Mouse (Mus musculus): ENCODE data around the gene Bbip1. TPM values are rescaled to one million over a fixed set of nuclear protein-coding genes. Genes with fewer than 3 reads are reported as not detected.
"Not testable (repeated sequence)": the region's sequence is repeated elsewhere in the genome, so short reads cannot be mapped to it uniquely, and the experiment has no call there.

The Bbip1 gene
- polyA plus RNA-seq, 1 experiment from 2014 or later = 148 TPM

DNA sequence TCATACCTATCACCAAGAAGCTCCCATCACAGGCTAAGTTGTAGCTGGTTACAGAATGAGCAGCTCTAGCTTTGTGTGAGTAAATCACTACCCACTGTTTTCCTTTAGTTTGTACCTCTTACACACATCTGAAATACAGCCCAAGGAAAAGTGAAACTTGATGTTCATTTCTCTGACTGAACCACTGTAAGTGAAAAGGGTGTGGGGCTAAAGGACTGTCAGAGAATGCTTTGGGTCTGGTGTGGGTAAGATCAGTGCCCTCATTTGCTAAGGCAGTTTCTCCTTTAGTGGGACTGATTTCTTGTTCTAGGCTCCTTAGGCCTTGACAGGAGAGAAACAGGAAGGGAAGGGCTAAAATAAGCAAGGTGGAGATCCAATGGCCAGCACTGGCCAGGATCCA, 10.4 kb downstream of the Bbip1 start:
- peaks cover 28% of the 10 kb centered on the region for H3K36me3 ChIP-seq (ENCODE audit: control insufficient read depth, insufficient read depth)
- H3K27me3 ChIP-seq (replicated peaks; ENCODE audit: control insufficient read depth, insufficient read depth, low read length) = no peaks in the 10 kb centered on the region
- H3K9ac ChIP-seq (replicated peaks; ENCODE audit: low read depth, low read length) = no peak overlapping the region
- no peaks in the 10 kb centered on the region for H3K9me3 ChIP-seq (ENCODE audit: control insufficient read depth, low read length)
- no peak overlapping the region for H3K27ac ChIP-seq (ENCODE audit: low read length)
- H3K4me3 ChIP-seq (replicated peaks; ENCODE audit: low read length) = no peak overlapping the region
- H3K4me2 ChIP-seq (ENCODE audit: low read length) = no peak overlapping the region
- H3K4me1 ChIP-seq (replicated peaks; ENCODE audit: control insufficient read depth, insufficient read depth, low read length) = no peaks in the 10 kb centered on the region
- ATAC-seq = no peak

DNA sequence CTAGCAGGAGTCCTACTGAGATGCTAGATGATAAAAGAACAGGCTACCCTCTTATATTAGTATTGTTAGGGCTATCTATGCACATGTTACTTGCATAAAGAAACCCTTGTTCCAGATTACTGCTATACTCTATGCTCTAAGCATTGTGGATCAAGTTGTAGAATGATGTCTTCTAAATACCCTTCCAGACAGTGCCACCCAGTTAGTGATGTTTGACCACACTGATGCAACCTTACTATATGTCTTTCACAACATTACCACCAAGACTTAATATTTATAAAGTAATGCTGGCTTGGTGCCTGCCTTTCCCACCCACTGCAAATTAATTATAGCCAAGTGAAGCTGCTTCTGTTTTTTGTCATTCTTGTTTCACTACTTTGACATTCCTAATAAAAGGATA, 11.4 kb downstream of the Bbip1 start:
- no peak for ATAC-seq
- H3K9ac ChIP-seq (replicated peaks; ENCODE audit: low read depth, low read length) = no peak overlapping the region
- peaks cover 26% of the 10 kb centered on the region for H3K36me3 ChIP-seq (ENCODE audit: control insufficient read depth, insufficient read depth)
- H3K27me3 ChIP-seq (replicated peaks; ENCODE audit: control insufficient read depth, insufficient read depth, low read length) = no peaks in the 10 kb centered on the region
- H3K4me2 ChIP-seq (ENCODE audit: low read length) = no peak overlapping the region
- H3K4me3 ChIP-seq (replicated peaks; ENCODE audit: low read length) = no peak overlapping the region
- H3K27ac ChIP-seq (ENCODE audit: low read length) = no peak overlapping the region
- H3K9me3 ChIP-seq (ENCODE audit: control insufficient read depth, low read length) = no peaks in the 10 kb centered on the region
- no peaks in the 10 kb centered on the region for H3K4me1 ChIP-seq (replicated peaks; ENCODE audit: control insufficient read depth, insufficient read depth, low read length)

- 88% methylated on average over 3 of the region's 3 CpGs for WGBS
- ATAC-seq = no peak
Measured at GRCm38 (mm10) chr19:53929218-53929617, 15.2 kb downstream of the Bbip1 start.

GRCm38 (mm10) chr19:53926705-53927104, 17.7 kb downstream of the Bbip1 start:
- Histone ChIP-seq H3K27me3 (replicated peaks; ENCODE audit: control insufficient read depth, insufficient read depth, low read length) (no peaks in the 10 kb centered on the region), H3K27ac (ENCODE audit: low read length) (no peak overlapping the region), H3K36me3 (ENCODE audit: control insufficient read depth, insufficient read depth) (peaks cover 36% of the 10 kb centered on the region), H3K9ac (replicated peaks; ENCODE audit: low read depth, low read length) (no peak overlapping the region), H3K4me1 (replicated peaks; ENCODE audit: control insufficient read depth, insufficient read depth, low read length) (no peaks in the 10 kb centered on the region), H3K4me2 (ENCODE audit: low read length) (no peak overlapping the region), H3K9me3 (ENCODE audit: control insufficient read depth, low read length) (no peaks in the 10 kb centered on the region), H3K4me3 (replicated peaks; ENCODE audit: low read length) (no peak overlapping the region)
- no peak for ATAC-seq
- 88% methylated on average over 1 of the region's 1 CpGs for WGBS

More at GRCm38 (mm10) chr19:53929218-53929617, 15.2 kb downstream of the Bbip1 start:
- H3K27ac ChIP-seq (ENCODE audit: low read length) = no peak overlapping the region
- H3K4me2 ChIP-seq (ENCODE audit: low read length) = no peak overlapping the region
- H3K9ac ChIP-seq (replicated peaks; ENCODE audit: low read depth, low read length) = no peak overlapping the region
- H3K4me1 ChIP-seq (replicated peaks; ENCODE audit: control insufficient read depth, insufficient read depth, low read length) = no peaks in the 10 kb centered on the region
- no peaks in the 10 kb centered on the region for H3K27me3 ChIP-seq (replicated peaks; ENCODE audit: control insufficient read depth, insufficient read depth, low read length)
- no peak overlapping the region for H3K4me3 ChIP-seq (replicated peaks; ENCODE audit: low read length)
- H3K9me3 ChIP-seq (ENCODE audit: control insufficient read depth, low read length) = no peaks in the 10 kb centered on the region
- peaks cover 35% of the 10 kb centered on the region for H3K36me3 ChIP-seq (ENCODE audit: control insufficient read depth, insufficient read depth)

GRCm38 (mm10) chr19:53925338-53925751, 19.1 kb downstream of the Bbip1 start:
- Histone ChIP-seq H3K36me3 (ENCODE audit: control insufficient read depth, insufficient read depth) (peaks cover 32% of the 10 kb centered on the region), H3K4me3 (replicated peaks; ENCODE audit: low read length) (no peak overlapping the region), H3K27ac (ENCODE audit: low read length) (no peak overlapping the region), H3K4me2 (ENCODE audit: low read length) (no peak overlapping the region), H3K9ac (replicated peaks; ENCODE audit: low read depth, low read length) (no peak overlapping the region), H3K9me3 (ENCODE audit: control insufficient read depth, low read length) (no peaks in the 10 kb centered on the region), H3K27me3 (replicated peaks; ENCODE audit: control insufficient read depth, insufficient read depth, low read length) (no peaks in the 10 kb centered on the region), H3K4me1 (replicated peaks; ENCODE audit: control insufficient read depth, insufficient read depth, low read length) (no peaks in the 10 kb centered on the region)
- ATAC-seq = no peak
- 93% methylated on average over 2 of the region's 2 CpGs for WGBS

DNA sequence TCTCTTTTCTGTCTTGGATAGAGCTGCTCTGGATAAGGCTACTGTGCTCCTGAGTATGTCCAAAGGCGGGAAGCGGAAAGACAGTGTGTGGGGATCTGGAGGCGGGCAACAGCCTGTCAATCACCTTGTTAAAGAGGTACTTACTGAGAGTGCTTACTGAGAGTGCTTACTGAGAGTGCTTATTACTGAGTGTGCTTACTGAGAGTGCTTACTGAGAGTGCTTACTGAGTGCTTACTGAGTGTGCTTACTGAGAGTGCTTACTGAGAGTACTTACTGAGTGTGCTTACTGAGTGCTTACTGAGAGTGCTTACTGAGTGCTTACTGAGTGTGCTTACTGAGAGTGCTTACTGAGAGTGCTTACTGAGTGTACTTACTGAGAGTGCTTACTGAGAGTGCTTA, 22.4 kb downstream of the Bbip1 start:
- not testable (repeated sequence) for H3K9me3 ChIP-seq (ENCODE audit: control insufficient read depth, low read length); ATAC-seq; H3K27me3 ChIP-seq (replicated peaks; ENCODE audit: control insufficient read depth, insufficient read depth, low read length); H3K4me1 ChIP-seq (replicated peaks; ENCODE audit: control insufficient read depth, insufficient read depth, low read length); H3K4me2 ChIP-seq (ENCODE audit: low read length); H3K9ac ChIP-seq (replicated peaks; ENCODE audit: low read depth, low read length); H3K27ac ChIP-seq (ENCODE audit: low read length); H3K4me3 ChIP-seq (replicated peaks; ENCODE audit: low read length)
- 82% methylated on average over 3 of the region's 3 CpGs for WGBS
- H3K36me3 ChIP-seq (ENCODE audit: control insufficient read depth, insufficient read depth) = peaks cover 39% of the 10 kb centered on the region

DNA sequence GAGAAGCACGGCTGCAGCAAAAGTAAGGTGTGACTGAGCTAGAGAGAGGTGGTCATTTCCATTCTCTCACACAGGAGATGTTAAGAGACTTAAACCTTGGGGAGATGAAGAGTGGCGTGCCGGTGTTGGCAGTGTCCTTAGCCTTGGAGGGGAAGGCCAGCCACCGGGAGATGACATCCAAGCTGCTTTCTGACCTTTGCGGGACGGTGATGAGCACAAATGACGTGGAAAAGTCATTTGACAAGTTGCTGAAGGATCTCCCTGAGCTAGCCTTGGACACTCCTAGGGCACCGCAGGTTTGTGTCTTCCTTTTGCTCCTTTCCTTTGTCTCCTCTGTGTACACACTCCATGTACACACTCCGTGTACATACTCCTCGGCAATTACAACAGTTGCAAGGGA, 24.9 kb downstream of the Bbip1 start:
- H3K36me3 ChIP-seq (ENCODE audit: control insufficient read depth, insufficient read depth) = peaks cover 42% of the 10 kb centered on the region
- H3K4me3 ChIP-seq (replicated peaks; ENCODE audit: low read length) = no peak overlapping the region
- no peak overlapping the region for H3K9ac ChIP-seq (replicated peaks; ENCODE audit: low read depth, low read length)
- WGBS = 92% methylated on average over 10 of the region's 10 CpGs
- ATAC-seq = no peak
- H3K4me1 ChIP-seq (replicated peaks; ENCODE audit: control insufficient read depth, insufficient read depth, low read length) = no peaks in the 10 kb centered on the region
- H3K9me3 ChIP-seq (ENCODE audit: control insufficient read depth, low read length) = no peaks in the 10 kb centered on the region
- H3K27me3 ChIP-seq (replicated peaks; ENCODE audit: control insufficient read depth, insufficient read depth, low read length) = no peaks in the 10 kb centered on the region
- H3K4me2 ChIP-seq (ENCODE audit: low read length) = no peak overlapping the region
- no peak overlapping the region for H3K27ac ChIP-seq (ENCODE audit: low read length)

- Histone ChIP-seq H3K27me3 (replicated peaks; ENCODE audit: control insufficient read depth, insufficient read depth, low read length) (no peaks in the 10 kb centered on the region), H3K9ac (replicated peaks; ENCODE audit: low read depth, low read length) (no peak overlapping the region), H3K4me3 (replicated peaks; ENCODE audit: low read length) (no peak overlapping the region), H3K27ac (ENCODE audit: low read length) (no peak overlapping the region), H3K4me1 (replicated peaks; ENCODE audit: control insufficient read depth, insufficient read depth, low read length) (no peaks in the 10 kb centered on the region), H3K36me3 (ENCODE audit: control insufficient read depth, insufficient read depth) (peaks cover 58% of the 10 kb centered on the region), H3K9me3 (ENCODE audit: control insufficient read depth, low read length) (no peaks in the 10 kb centered on the region), H3K4me2 (ENCODE audit: low read length) (no peak overlapping the region)
- 97% methylated on average over 4 of the region's 4 CpGs for WGBS
- ATAC-seq = no peak
Measured at GRCm38 (mm10) chr19:53914950-53915349, 29.5 kb downstream of the Bbip1 start.

GRCm38 (mm10) chr19:53906703-53907070, 37.7 kb downstream of the Bbip1 start:
- peaks cover 13% of the 10 kb centered on the region for H3K4me1 ChIP-seq (replicated peaks; ENCODE audit: control insufficient read depth, insufficient read depth, low read length)
- not testable (repeated sequence) for H3K27ac ChIP-seq (ENCODE audit: low read length); ATAC-seq

GRCm38 (mm10) chr19:53906033-53906702, 38.3 kb downstream of the Bbip1 start:
- no peaks in the 10 kb centered on the region for H3K9me3 ChIP-seq (ENCODE audit: control insufficient read depth, low read length)
- peaks cover 15% of the 10 kb centered on the region for H3K36me3 ChIP-seq (ENCODE audit: control insufficient read depth, insufficient read depth)
- no peak overlapping the region for H3K9ac ChIP-seq (replicated peaks; ENCODE audit: low read depth, low read length)
- no peaks in the 10 kb centered on the region for H3K27me3 ChIP-seq (replicated peaks; ENCODE audit: control insufficient read depth, insufficient read depth, low read length)
- no peak for ATAC-seq
- H3K4me3 ChIP-seq (replicated peaks; ENCODE audit: low read length) = no peak overlapping the region
- no peak overlapping the region for H3K4me2 ChIP-seq (ENCODE audit: low read length)
- no peak overlapping the region for H3K27ac ChIP-seq (ENCODE audit: low read length)
- 63% methylated on average over 6 of the region's 6 CpGs for WGBS
- peaks cover 13% of the 10 kb centered on the region for H3K4me1 ChIP-seq (replicated peaks; ENCODE audit: control insufficient read depth, insufficient read depth, low read length)

More at GRCm38 (mm10) chr19:53906703-53907070, 37.7 kb downstream of the Bbip1 start:
- H3K4me2 ChIP-seq (ENCODE audit: low read length); H3K9me3 ChIP-seq (ENCODE audit: control insufficient read depth, low read length); H3K9ac ChIP-seq (replicated peaks; ENCODE audit: low read depth, low read length); H3K27me3 ChIP-seq (replicated peaks; ENCODE audit: control insufficient read depth, insufficient read depth, low read length); H3K4me3 ChIP-seq (replicated peaks; ENCODE audit: low read length): not testable (repeated sequence)
- H3K36me3 ChIP-seq (ENCODE audit: control insufficient read depth, insufficient read depth) = peaks cover 15% of the 10 kb centered on the region
